Mouse (Mus musculus) embryonic facial prominence, embryonic 14.5 days (tissue): ENCODE measurements at regions not wholly inside any gene's neighbourhood (a gene's known extent, or its start where the extent isn't known, plus 50 kb on each side); places are given as distances from the start of the nearest gene placed in this dataset.
"Not testable (repeated sequence)": the region's sequence is repeated elsewhere in the genome, so short reads cannot be mapped to it uniquely, and the experiment has no call there.

Experiments used
- ATAC-seq: fragments of 200-750 bp; cut with Nextera tagmentation; 2 replicates; pipeline ENCODE4 v1.8.0; 2017; ENCODE audit warnings: low read depth, moderate number of reproducible peaks, moderate TSS enrichment
- DNase-seq: peaks from one replicate; pipeline ENCODE4 v3.0.0-alpha.2; 2015; ENCODE audit warnings: low spot score
- H3K27ac ChIP-seq: fragments of 300-500 bp; sonication (generic); replicated peaks from 2 replicates; pipeline ENCODE4 v1.5.1; 2014; ENCODE audit warnings: low read depth, mild to moderate bottlenecking, low read length, moderate library complexity
- H3K27me3 ChIP-seq: fragments of 300-500 bp; sonication (generic); replicated peaks from 2 replicates; pipeline ENCODE4 v1.6.1; 2014; ENCODE audit warnings: low read length; ENCODE audit not compliant: control insufficient read depth, insufficient read depth
- H3K36me3 ChIP-seq: fragments of 300-500 bp; sonication (generic); 2 replicates; pipeline ENCODE4 v1.6.1; 2014; ENCODE audit warnings: low read length, mixed read lengths; ENCODE audit not compliant: control insufficient read depth, insufficient read depth
- H3K4me1 ChIP-seq: fragments of 300-500 bp; sonication (generic); 2 replicates; pipeline ENCODE4 v1.6.1; 2014; ENCODE audit warnings: antibody characterized with exemption, low read length; ENCODE audit not compliant: control insufficient read depth, insufficient read depth
- H3K4me2 ChIP-seq: fragments of 300-500 bp; sonication (generic); 2 replicates; pipeline ENCODE4 v1.6.1; 2014; ENCODE audit warnings: low read depth, mild to moderate bottlenecking, low read length, moderate library complexity, mixed read lengths
- H3K4me3 ChIP-seq: fragments of 300-500 bp; sonication (generic); 2 replicates; pipeline ENCODE4 v1.5.1; 2014; ENCODE audit warnings: low read depth, mild to moderate bottlenecking, low read length
- H3K9ac ChIP-seq: fragments of 300-500 bp; sonication (generic); 2 replicates; pipeline ENCODE4 v1.6.1; 2014; ENCODE audit warnings: low read depth, mild to moderate bottlenecking, low read length, moderate library complexity, mixed read lengths
- H3K9me3 ChIP-seq: fragments of 300-500 bp; sonication (generic); 2 replicates; pipeline ENCODE4 v1.6.1; 2016; ENCODE audit warnings: low read length; ENCODE audit not compliant: control insufficient read depth
- WGBS: fragments of 180-500 bp; shearing (Covaris S2); extraction: QIAGEN DNeasy Blood & Tissue Kit; methylation state at CpG from one replicate; pipeline ENCODE4 v1.1.7; 2014; 5-methylcytosine and 5-hydroxymethylcytosine counted together

DNA sequence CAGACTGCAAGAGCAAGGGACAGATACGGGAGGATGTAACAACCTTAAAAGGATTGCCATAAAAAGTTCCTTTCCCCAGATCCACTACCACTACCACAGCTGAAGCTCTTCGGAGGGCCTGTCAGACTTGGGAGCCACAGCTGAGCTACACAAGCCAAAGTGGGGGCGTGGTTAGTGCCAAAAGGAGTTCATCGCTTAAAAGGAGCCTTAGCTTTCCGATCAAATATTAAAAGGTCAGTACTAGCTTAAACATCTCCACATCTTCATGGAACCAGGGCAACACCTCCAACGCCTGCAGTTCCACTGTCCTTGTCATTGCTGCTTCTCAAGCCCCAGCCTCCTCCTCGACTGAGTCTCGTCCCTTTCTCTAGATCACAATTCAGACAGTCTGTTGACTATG lies 102.6 kb upstream of the Arid1b start:
- Histone ChIP-seq H3K36me3 (no peaks in the 10 kb centered on the region), H3K9me3 (no peaks in the 10 kb centered on the region), H3K9ac (no peak overlapping the region), H3K27ac (no peak overlapping the region), H3K4me2 (no peak overlapping the region), H3K4me3 (no peak overlapping the region), H3K27me3 (no peaks in the 10 kb centered on the region), H3K4me1 (no peaks in the 10 kb centered on the region)
- ATAC-seq (no peak), DNase-seq (no peak)
- WGBS = 90% methylated on average over 8 of the region's 8 CpGs

GRCm38 (mm10) chr17:4894756-4895330 lies 99.3 kb upstream of the Arid1b start:
- not testable (repeated sequence) for H3K27me3 ChIP-seq, H3K9me3 ChIP-seq, H3K4me2 ChIP-seq, DNase-seq, ATAC-seq, H3K36me3 ChIP-seq, H3K27ac ChIP-seq, H3K9ac ChIP-seq, H3K4me3 ChIP-seq, H3K4me1 ChIP-seq
- 95% methylated on average over 10 of the region's 10 CpGs for WGBS

DNA sequence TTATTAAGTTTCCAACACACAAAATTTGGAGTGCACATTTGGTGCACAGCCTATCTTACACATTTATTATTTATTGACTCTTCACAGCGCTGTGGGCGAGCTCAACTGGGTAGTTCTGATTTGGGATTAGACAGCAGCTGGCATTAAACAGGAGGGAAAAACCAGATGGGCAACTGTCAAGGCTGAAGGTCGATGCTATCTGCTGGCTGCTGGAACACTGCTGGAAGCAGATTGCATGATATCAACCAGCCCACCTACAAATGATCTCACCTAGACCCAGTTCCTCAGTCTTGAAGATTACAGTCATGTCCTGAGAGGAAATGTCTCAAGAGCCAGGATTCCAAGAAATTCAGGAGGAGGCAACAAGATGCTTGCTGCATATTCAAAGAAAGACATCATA lies 91.0 kb upstream of the Arid1b start:
- Histone ChIP-seq H3K27me3 (no peaks in the 10 kb centered on the region), H3K27ac (no peak overlapping the region), H3K4me2 (no peak overlapping the region), H3K4me1 (peaks cover 7% of the 10 kb centered on the region; the same call in 1 of the 2 replicates), H3K9ac (no peak overlapping the region), H3K4me3 (no peak overlapping the region), H3K36me3 (no peaks in the 10 kb centered on the region), H3K9me3 (no peaks in the 10 kb centered on the region)
- no peak for ATAC-seq
- 82% methylated on average over 3 of the region's 3 CpGs for WGBS
- no peak for DNase-seq

DNA sequence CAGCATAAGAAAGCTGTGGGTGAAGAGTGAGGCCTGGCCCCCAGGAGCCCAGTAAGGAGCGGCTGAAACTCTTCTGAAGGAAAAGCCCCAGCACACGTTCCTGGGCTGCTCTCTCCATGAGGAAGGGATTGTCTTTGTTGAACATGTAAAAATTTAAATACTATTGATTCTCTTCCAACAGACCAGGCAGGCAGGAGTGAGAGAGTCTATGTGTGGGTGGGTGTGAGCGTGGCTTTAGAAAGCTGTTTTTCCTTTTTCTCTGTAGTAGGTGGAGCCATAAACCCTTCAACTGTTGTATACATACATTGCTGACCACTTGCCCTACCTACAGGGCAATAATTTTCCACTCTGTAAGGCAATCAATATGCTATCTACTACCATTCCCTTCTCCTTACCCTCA lies 87.6 kb upstream of the Arid1b start:
- peak; percentile 16 for DNase-seq
- Histone ChIP-seq H3K9ac (no peak overlapping the region), H3K4me1 (peaks cover 12% of the 10 kb centered on the region; the same call in 1 of the 2 replicates), H3K27me3 (no peaks in the 10 kb centered on the region), H3K9me3 (no peaks in the 10 kb centered on the region), H3K27ac (peak overlapping the region; percentile 98), H3K4me3 (no peak overlapping the region), H3K4me2 (peak overlapping the region; percentile 77), H3K36me3 (no peaks in the 10 kb centered on the region)
- WGBS = 28% methylated on average over 3 of the region's 3 CpGs
- ATAC-seq = no peak

DNA sequence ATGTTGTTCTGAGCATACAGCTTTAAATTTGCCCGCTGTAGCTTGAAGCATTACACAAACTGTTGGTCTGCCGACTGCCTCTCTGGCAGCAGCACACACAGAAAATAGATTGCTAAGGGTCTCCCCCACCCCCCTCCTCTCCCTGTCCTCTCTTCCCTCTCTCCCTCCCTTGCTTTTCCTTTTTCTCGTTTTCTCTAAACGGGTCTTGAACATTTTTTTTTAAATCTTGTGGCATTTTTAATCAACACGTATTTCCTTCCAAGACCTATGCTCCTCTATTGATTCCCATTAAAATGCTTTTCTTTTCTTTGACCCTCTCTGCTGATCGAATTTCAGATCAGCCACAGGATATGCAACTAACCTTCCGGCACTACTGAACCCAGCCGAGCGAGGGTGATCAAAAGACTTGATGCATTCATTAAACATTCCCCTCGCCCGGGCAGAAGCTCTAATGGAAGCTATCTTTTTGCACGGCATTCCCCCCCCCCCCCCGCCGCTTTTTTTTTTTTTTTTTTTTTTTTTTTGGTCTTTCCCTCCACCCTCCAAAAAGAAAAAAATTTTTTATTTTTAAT lies 86.9 kb upstream of the Arid1b start:
- ATAC-seq = no peak
- Histone ChIP-seq H3K27me3 (no peaks in the 10 kb centered on the region), H3K27ac (peak overlapping the region; percentile 98), H3K4me3 (peak overlapping the region; percentile 62), H3K9me3 (no peaks in the 10 kb centered on the region), H3K4me1 (peaks cover 12% of the 10 kb centered on the region; the same call in 1 of the 2 replicates), H3K36me3 (no peaks in the 10 kb centered on the region), H3K9ac (peak overlapping the region; percentile 87), H3K4me2 (peak overlapping the region; percentile 77)
- DNase-seq = peak; percentile 89
- WGBS = under 1% methylated on average over 12 of the region's 14 CpGs

DNA sequence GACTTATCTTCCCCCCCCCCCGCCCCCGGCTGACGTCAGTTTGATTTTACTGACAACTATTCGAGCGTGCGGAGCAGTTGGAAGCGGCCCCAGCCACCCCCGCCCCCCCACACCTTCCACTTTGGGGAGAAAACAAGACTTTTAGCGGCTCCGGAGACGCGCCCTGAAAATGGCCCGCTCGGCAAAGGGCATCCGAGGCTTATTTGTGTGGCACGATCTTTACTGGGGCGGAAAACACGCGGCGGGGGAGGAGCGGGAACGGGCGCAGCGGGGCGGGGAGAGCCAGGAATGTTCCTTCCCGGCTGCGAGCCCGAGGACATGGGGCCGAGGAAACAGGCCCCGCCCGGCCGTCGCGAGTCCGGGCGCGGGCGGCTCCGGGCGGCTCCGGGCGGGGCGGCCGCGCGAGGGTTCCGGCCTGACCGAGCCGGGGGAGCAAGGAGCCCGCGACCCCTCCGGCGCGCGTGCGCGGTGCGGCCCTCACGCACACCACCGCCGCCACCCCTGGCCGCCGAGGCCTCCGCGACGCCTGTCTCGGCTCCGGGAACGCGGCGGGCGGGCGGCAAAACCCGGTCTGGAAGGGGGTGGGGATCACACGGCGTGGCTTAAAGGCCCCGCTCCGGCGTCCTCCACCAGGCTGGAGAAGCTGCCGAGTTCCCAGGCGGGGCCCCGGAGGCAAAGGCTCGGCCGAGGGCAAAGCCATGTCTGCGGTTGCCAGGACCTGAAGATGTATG lies 86.1 kb upstream of the Arid1b start:
- peak; percentile 96 for ATAC-seq
- H3K4me2 ChIP-seq = peak overlapping the region; percentile 77
- peak overlapping the region; percentile 87 for H3K9ac ChIP-seq
- peak overlapping the region; percentile 62 for H3K4me3 ChIP-seq
- peak; percentile 94 for DNase-seq
- peaks cover 12% of the 10 kb centered on the region; the same call in 1 of the 2 replicates for H3K4me1 ChIP-seq
- peak overlapping the region; percentile 98 for H3K27ac ChIP-seq
- no peaks in the 10 kb centered on the region for H3K36me3 ChIP-seq
- no peaks in the 10 kb centered on the region for H3K27me3 ChIP-seq
- under 1% methylated on average over 45 of the region's 85 CpGs for WGBS
- no peaks in the 10 kb centered on the region for H3K9me3 ChIP-seq

DNA sequence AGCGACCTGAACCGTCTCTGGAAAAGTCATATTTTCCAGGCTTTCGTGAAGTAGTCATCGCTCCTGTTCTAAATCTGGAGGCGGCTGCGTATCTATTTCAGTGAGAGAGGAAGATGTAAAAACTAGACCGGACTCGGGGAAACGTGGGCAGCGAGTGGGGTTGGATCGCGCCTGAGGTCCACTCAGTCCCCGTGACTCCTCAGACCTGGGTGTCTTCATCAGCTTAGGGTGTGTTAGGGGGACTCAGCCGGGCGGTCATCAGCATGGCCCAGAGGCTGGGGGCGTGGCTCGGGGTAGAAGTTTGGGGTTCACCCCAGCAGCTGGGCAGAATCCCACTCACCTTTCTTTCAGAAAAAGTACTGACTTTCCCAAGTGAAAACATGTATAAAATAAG lies 85.6 kb upstream of the Arid1b start:
- H3K36me3 ChIP-seq = no peaks in the 10 kb centered on the region
- under 1% methylated on average over 17 of the region's 17 CpGs for WGBS
- peak; percentile 13 for ATAC-seq
- H3K4me1 ChIP-seq = peaks cover 12% of the 10 kb centered on the region; the same call in 1 of the 2 replicates
- peak overlapping the region; percentile 77 for H3K4me2 ChIP-seq
- H3K9ac ChIP-seq = peak overlapping the region; percentile 87
- H3K27ac ChIP-seq = peak overlapping the region; percentile 98
- H3K27me3 ChIP-seq = no peaks in the 10 kb centered on the region
- H3K9me3 ChIP-seq = no peaks in the 10 kb centered on the region
- peak overlapping the region; percentile 62 for H3K4me3 ChIP-seq
- DNase-seq = no peak

- no peak overlapping the region for H3K4me2 ChIP-seq
- H3K36me3 ChIP-seq = no peaks in the 10 kb centered on the region
- ATAC-seq (no peak), DNase-seq (no peak)
- H3K4me1 ChIP-seq = peaks cover 12% of the 10 kb centered on the region; the same call in 1 of the 2 replicates
- H3K9me3 ChIP-seq = no peaks in the 10 kb centered on the region
- WGBS = 71% methylated on average over 5 of the region's 5 CpGs
- H3K27ac ChIP-seq = no peak overlapping the region
- no peak overlapping the region for H3K4me3 ChIP-seq
- no peak overlapping the region for H3K9ac ChIP-seq
- no peaks in the 10 kb centered on the region for H3K27me3 ChIP-seq
These were observed 84.0 kb upstream of the Arid1b start for GRCm38 (mm10) chr17:4910182-4910581.
